Mouse (Mus musculus) heart, adult 2 months (tissue): ENCODE data around the gene Lingo1.

Experiments used
- CTCF ChIP-seq: fragments of 200-600 bp; IDR thresholded peaks from 2 replicates; pipeline ENCODE4 v1.8.1; 2022; ENCODE audit warnings: antibody characterized with exemption, mild to moderate bottlenecking, moderate library complexity
- EP300 ChIP-seq: fragments of 200-500 bp; IDR thresholded peaks from 2 replicates; pipeline ENCODE4 v1.6.1; 2011; ENCODE audit warnings: low read depth, low read length, control low read depth; ENCODE audit not compliant: insufficient read depth
- POLR2A ChIP-seq: fragments of 200-500 bp; IDR thresholded peaks from 2 replicates; pipeline ENCODE4 v1.6.1; 2011; ENCODE audit warnings: mild to moderate bottlenecking, low read depth, low read length, control low read depth; ENCODE audit not compliant: insufficient read depth

- TF ChIP-seq EP300, result no peak
- TF ChIP-seq CTCF, result no peak
- no peak for TF ChIP-seq POLR2A
Observed at GRCm38 (mm10) chr9:56634406-56635120, 161.7 kb downstream of the Lingo1 start.
